Mouse (Mus musculus) ES-E14 (cell line): ENCODE results near the gene Fam69a. TPM values are rescaled to one million over a fixed set of nuclear protein-coding genes. Genes with fewer than 3 reads are reported as not detected.

ENCODE experiments used
- DNase-seq: peaks from one replicate; pipeline ENCODE4 v3.0.0-alpha.2; 2013; ENCODE audit warnings: low read depth, low spot score
- H3K27ac ChIP-seq: 2 replicates; pipeline ENCODE4 v1.5.1; 2012; ENCODE audit warnings: low read depth, mild to moderate bottlenecking, low read length, moderate library complexity, mixed read lengths; ENCODE audit not compliant: poor library complexity, insufficient read depth, severe bottlenecking
- H3K36me3 ChIP-seq: 2 replicates; pipeline ENCODE4 v1.6.1; 2012; ENCODE audit warnings: mild to moderate bottlenecking, low read length, moderate library complexity, mixed read lengths; ENCODE audit not compliant: control insufficient read depth, poor library complexity, insufficient read depth, severe bottlenecking
- H3K4me1 ChIP-seq, 2 experiments: fragments of 150-350 bp in 1 of 2; sonication (generic) in 1 of 2; 2 replicates each; pipeline ENCODE4 v1.6.1; 2012; ENCODE audit warnings: low read length in 2 of 2, mild to moderate bottlenecking in 1 of 2, mixed read lengths in 1 of 2; ENCODE audit not compliant: control insufficient read depth in 2 of 2, insufficient read depth in 2 of 2, poor library complexity in 1 of 2
- H3K4me3 ChIP-seq, 2 experiments: fragments of 150-350 bp in 1 of 2; sonication (generic) in 1 of 2; 2 replicates each; pipeline ENCODE4 v1.5.1; 2012; ENCODE audit warnings: low read length in 2 of 2, low read depth in 1 of 2, mild to moderate bottlenecking in 1 of 2, mixed read lengths in 1 of 2; ENCODE audit not compliant: insufficient read depth in 1 of 2, poor library complexity in 1 of 2, severe bottlenecking in 1 of 2
- H3K9ac ChIP-seq: 2 replicates; pipeline ENCODE4 v1.6.1; 2012; ENCODE audit warnings: low read depth, mild to moderate bottlenecking, low read length, mixed read lengths; ENCODE audit not compliant: poor library complexity, insufficient read depth, severe bottlenecking
- H3K9me3 ChIP-seq: fragments of 150-350 bp; sonication (generic); 2 replicates; pipeline ENCODE4 v1.6.1; 2012; ENCODE audit warnings: low read depth, mild to moderate bottlenecking, low read length; ENCODE audit not compliant: control insufficient read depth, insufficient read depth
- CHD2 ChIP-seq: IDR thresholded peaks from 2 replicates; pipeline ENCODE4 v1.6.1; 2014; ENCODE audit warnings: mild to moderate bottlenecking, low read depth, low read length, inconsistent platforms
- HCFC1 ChIP-seq: IDR thresholded peaks from 2 replicates; pipeline ENCODE4 v1.6.1; 2012; ENCODE audit warnings: low read length, inconsistent platforms, borderline replicate concordance; ENCODE audit not compliant: insufficient read depth
- MAFK ChIP-seq: IDR thresholded peaks from 2 replicates; pipeline ENCODE4 v1.6.1; 2014; ENCODE audit warnings: mild to moderate bottlenecking, low read depth, low read length, inconsistent platforms; ENCODE audit not compliant: insufficient read depth
- ZC3H11A ChIP-seq: IDR thresholded peaks from 2 replicates; pipeline ENCODE4 v1.6.1; 2012; ENCODE audit warnings: low read depth, mild to moderate bottlenecking, inconsistent platforms, low read length, borderline replicate concordance
- ZNF384 ChIP-seq: IDR thresholded peaks from 2 replicates; pipeline ENCODE4 v1.6.1; 2012; ENCODE audit warnings: low read depth, low read length, inconsistent platforms
- in situ Hi-C, 2 experiments: fragments of 600-800 bp; cut with MboI; formaldehyde crosslinking; loops; one replicate each; pipeline ENCODE4 v1.15.1; 2025; ENCODE audit warnings: low sequenced_read_pairs in 2 of 2, inconsistent platforms in 1 of 2; ENCODE audit not compliant: unreplicated experiment in 2 of 2
- total RNA-seq: library from RNA; depleted of rRNA; stranded (reverse); fragments of 300-350 nt; gene quantifications from 2 replicates; pipeline ENCODE4 v1.2.3, GENCODE M21; 2012

The Fam69a gene
- total RNA-seq, 1 experiment, result 7.5 TPM

DNA sequence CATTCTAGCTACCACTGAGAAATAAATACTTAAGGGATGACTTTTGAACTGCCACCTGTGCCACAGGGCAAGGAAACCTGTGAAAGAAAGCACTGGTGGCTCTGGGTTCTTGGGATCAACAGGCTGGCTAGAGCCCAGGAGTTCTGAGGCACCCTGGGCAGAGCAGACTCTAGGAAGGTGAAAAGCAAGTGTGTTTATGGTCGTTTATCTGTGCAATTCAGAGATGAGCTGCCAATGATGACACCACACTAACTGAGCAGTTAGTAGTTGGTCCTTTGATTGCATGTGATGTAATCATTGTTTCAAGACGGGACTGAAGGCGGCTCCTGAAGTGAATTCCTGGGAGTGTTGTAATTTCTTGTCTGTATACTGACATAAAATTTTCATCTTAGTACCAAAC, 82.6 kb downstream of the Fam69a start:
- H3K4me1 ChIP-seq, result no peaks in the 10 kb centered on the region
- no peak for DNase-seq
- TF ChIP-seq MAFK, result no peak
- TF ChIP-seq ZNF384, result no peak
- TF ChIP-seq CHD2, result no peak
- TF ChIP-seq ZC3H11A, result no peak
- no peak for TF ChIP-seq HCFC1
- no peak overlapping the region for H3K27ac ChIP-seq
- no peak overlapping the region; the same call in 1 of the 2 replicates for H3K9ac ChIP-seq
- in situ Hi-C loops, result no loop called here
- no peak overlapping the region for H3K4me3 ChIP-seq
- peaks cover 49% of the 10 kb centered on the region for H3K36me3 ChIP-seq
- H3K9me3 ChIP-seq, result no peaks in the 10 kb centered on the region

DNA sequence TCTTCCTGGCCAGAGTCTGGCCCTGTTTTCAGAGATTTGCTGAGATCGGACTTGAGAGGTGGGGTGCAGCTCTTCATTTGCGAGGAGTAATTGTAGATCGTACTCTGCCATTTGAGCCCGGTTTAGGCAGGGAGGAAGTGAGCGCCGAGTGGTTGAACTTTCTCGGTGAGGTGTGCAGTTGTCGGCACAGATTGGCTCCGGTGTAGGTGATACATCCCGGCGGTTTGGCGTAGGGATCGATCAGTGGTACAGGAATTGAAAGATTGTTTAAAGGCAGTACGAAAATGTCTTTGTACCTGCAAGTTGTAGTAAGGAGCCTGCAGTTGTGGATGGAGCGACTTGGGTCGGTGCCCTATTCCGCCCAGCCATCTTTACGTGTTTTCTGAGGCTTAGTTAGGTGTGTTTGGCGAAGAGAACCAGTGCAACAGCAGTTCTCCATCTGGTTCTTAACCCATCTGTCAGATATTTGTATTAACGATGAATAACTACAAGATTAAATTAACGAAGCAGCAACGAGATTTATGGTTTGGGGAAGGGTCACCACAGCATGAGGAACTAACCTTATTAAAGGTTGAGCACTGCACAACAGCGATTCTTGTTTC, 85.8 kb downstream of the Fam69a start:
- Histone ChIP-seq H3K27ac (peak overlapping the region; percentile 81), H3K4me1 (no peaks in the 10 kb centered on the region), H3K36me3 (peaks cover 36% of the 10 kb centered on the region), H3K9ac (peak overlapping the region; percentile 99), H3K9me3 (no peaks in the 10 kb centered on the region), H3K4me3 (peak overlapping the region; percentile 93 to 96)
- TF ChIP-seq MAFK (no peak), ZNF384 (no peak)
- no peak for DNase-seq
- in situ Hi-C loops, result no loop called here

DNA sequence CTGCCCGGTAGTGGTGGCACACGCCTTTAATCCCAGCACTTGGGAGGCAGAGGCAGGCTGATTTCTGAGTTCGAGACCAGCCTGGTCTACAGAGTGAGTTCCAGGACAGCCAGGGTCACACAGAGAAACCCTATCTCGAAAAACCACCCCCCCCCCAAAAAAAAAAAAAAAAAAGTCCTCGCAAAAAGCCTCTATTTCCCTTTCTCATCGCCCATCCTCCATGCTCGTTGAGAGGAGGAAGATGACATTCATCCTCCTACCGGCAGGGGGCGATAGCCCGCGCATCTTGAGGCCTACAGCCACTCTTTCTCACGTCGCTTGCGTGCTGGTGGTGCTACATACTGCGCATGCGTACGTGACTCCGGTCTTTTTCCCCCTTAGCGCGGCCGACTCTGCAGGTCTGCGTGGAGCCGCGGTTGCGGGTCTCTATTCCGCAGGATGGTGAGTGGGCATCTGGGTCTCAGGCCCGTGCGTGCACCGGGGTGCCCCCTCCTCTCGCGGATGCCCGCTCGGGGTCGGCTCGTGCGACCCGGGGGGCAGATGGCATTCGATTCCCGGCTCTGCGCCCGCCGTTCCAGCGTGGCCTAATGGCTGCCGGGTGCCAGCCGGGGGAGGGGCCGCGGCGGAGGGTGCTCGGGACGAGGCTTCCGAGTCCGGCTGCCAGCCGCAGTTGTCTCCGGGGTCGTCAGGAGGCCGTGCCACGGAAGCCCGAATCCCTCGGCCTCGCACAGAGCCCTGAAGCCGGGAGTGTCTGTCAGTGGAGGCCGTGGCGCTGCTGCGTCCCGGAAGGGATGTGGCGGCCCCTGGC, 86.5 kb downstream of the Fam69a start, which contains the start of gene Rpl5:
TSS of gene Rpl5 (plus strand) at position 297 of the 808 bp plus-strand sequence.
- peak within 1 kb of the TSS; percentile 99 for H3K9ac ChIP-seq
- H3K27ac ChIP-seq, result peak within 1 kb of the TSS; percentile 81
- no peak for TF ChIP-seq MAFK
- peak; percentile 94 for TF ChIP-seq ZNF384
- TF ChIP-seq HCFC1, result peak; percentile 70; the same call in 1 of the 2 replicates
- H3K36me3 ChIP-seq, result peaks cover 30% of the 10 kb centered on the region
- no peaks in the 10 kb centered on the region for H3K9me3 ChIP-seq
- peak within 1 kb of the TSS; percentile 93 to 96 for H3K4me3 ChIP-seq
- in situ Hi-C loops, result no loop called here
- peak; percentile 97 for DNase-seq
- H3K4me1 ChIP-seq, result no peaks in the 10 kb centered on the region

DNA sequence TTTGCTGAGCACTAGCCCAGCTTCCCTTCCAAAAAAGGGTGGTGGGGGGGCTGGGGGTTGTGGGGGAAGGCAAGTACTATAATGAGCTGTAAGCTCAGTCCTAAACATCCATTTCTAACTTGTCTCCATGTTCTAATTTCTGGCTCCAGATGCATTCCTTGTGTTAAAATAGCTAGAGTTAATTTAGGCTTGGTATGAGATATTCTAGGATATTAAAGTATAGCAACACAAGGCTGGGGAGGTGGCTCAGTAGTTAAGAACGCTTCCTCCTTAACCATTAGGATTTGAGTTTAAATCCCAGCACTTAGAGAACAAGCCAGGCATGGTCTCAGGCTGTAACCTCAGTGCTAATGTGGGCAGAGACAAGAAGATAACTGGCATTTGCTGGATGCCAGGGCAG, 90.6 kb downstream of the Fam69a start:
- no peaks in the 10 kb centered on the region for H3K9me3 ChIP-seq
- H3K4me3 ChIP-seq, result no peak overlapping the region
- no peak overlapping the region for H3K9ac ChIP-seq
- H3K27ac ChIP-seq, result no peak overlapping the region
- TF ChIP-seq ZNF384 (no peak), ZC3H11A (no peak), CHD2 (no peak), HCFC1 (no peak), MAFK (no peak)
- no peak for DNase-seq
- H3K4me1 ChIP-seq, result no peaks in the 10 kb centered on the region
- in situ Hi-C loops, result no loop called here
- H3K36me3 ChIP-seq, result no peaks in the 10 kb centered on the region
